Comparison of ENCODE assay signal across 8 mouse cellular contexts in the genomic region with DNA sequence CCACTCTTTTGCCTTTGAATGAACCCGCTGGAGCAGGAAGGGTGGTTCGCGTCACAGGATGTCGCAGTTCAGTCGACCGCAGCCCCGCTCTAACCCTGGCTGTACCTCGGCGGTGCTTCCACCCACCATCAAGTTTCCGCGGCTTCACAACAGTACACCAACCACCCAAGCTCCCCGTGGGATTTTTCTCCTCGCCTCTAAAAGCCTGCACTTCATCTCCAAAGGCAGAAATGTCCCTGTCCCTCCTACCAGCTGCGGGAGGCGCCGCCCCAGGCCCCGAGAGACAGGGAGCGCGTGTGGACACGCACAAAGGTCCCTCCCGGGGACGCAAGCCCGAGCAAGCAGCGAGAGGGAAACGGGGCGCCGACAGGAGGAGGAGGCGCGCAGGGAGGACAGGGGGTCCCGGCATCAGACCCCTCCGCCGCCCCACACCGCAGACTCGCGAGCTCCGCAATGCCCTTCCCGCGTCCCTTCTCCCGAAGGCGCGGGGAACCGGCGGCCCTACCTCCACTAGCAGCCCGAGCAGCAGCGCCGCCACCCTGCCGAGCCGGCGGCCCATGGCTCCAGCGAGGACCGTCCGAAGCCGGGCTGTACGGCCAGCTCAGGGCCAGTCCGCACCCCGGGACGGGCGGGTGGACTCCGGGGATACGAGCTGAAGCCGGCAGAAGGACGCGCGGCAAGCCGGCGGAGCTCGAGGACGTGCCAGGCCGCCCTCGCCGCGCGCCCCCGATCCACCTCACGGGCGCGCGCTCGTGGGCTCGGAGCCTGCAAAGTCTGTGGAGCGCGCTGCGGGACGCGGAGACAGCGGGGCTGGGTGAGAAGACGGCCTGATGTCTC. TPM values are rescaled to one million over a fixed set of nuclear protein-coding genes. Genes with fewer than 3 reads are reported as not detected.
DNase-seq lines count a peak whose midpoint lies in the region; ATAC-seq lines count a peak whose summit lies in the region.

A gene (minus strand): TSS at position 738 of the 837 bp plus-strand sequence.

- peak within 1 kb of the TSS; percentile 71 for H3K4me2 ChIP-seq in intestine, embryonic 16.5 days (ENCODE audit: low read depth, low read length)

- no peaks in the 10 kb centered on the region for H3K9me3 ChIP-seq in intestine, embryonic 16.5 days (ENCODE audit: control insufficient read depth, low read length)
- no peaks in the 10 kb centered on the region for H3K9me3 ChIP-seq in midbrain, embryonic 10.5 days (replicated peaks)

- WGBS in intestine, embryonic 16.5 days, result 0% methylated on average over 87 of the region's 87 CpGs
- under 1% methylated on average over 85 of the region's 87 CpGs for WGBS in midbrain, embryonic 10.5 days

- H3K4me3 ChIP-seq in intestine, embryonic 16.5 days (ENCODE audit: low read length), result peak within 1 kb of the TSS; percentile 96
- peak within 1 kb of the TSS; percentile 77 for H3K4me3 ChIP-seq in midbrain, embryonic 10.5 days

- H3K27ac ChIP-seq in intestine, embryonic 16.5 days (ENCODE audit: low read length), result peak within 1 kb of the TSS; percentile 92
- H3K27ac ChIP-seq in midbrain, embryonic 10.5 days (replicated peaks), result peak within 1 kb of the TSS; percentile 99

- H3K4me1 ChIP-seq in intestine, embryonic 16.5 days (ENCODE audit: control insufficient read depth, insufficient read depth, low read length), result 0 out of 2 replicates have a peak, but pooled peaks cover 4% of the 10 kb centered on the region
- peaks cover 21% of the 10 kb centered on the region for H3K4me1 ChIP-seq in midbrain, embryonic 10.5 days

- DNase-seq in adrenal gland, adult 2 months, result peak; percentile 84
- DNase-seq in embryo, embryonic 11.5 days (ENCODE audit: low read depth, low spot score), result peak; percentile 70
- DNase-seq in gastrocnemius, postnatal 4 days (ENCODE audit: low spot score in 2 of 2), result peak; percentile 44 to 72
- peak; percentile 79 to 85 for DNase-seq in left cerebral cortex, postnatal 36 days (ENCODE audit: low spot score in 2 of 2)
- peak; percentile 80 for DNase-seq in midbrain, embryonic 10.5 days (ENCODE audit: low spot score)
- DNase-seq in right cerebral cortex, postnatal 36 days (ENCODE audit: low spot score in 2 of 2), result peak; percentile 58 to 67
- DNase-seq in urinary bladder, postnatal 4 days (ENCODE audit: low spot score in 2 of 2), result peak; percentile 67

- H3K9ac ChIP-seq in intestine, embryonic 16.5 days (ENCODE audit: low read depth, low read length), result peak within 1 kb of the TSS; percentile 96

- peak; percentile 92 for ATAC-seq in intestine, embryonic 16.5 days

- intact Hi-C loops in left cerebral cortex, postnatal 36 days (cut with DNase I), result loop anchor here (5.0 kb wide), 1 partner anchor 122 kb away; a partner anchor contains a TSS

- no peaks in the 10 kb centered on the region for H3K27me3 ChIP-seq in intestine, embryonic 16.5 days (replicated peaks; ENCODE audit: control insufficient read depth, insufficient read depth, low read length)
- H3K27me3 ChIP-seq in midbrain, embryonic 10.5 days (ENCODE audit: low read depth, poor library complexity, severe bottlenecking), result no peaks in the 10 kb centered on the region

- no peaks in the 10 kb centered on the region for H3K36me3 ChIP-seq in intestine, embryonic 16.5 days (ENCODE audit: control insufficient read depth, insufficient read depth, low read length)
- H3K36me3 ChIP-seq in midbrain, embryonic 10.5 days, result 0 out of 2 replicates have a peak, but pooled peaks cover 6% of the 10 kb centered on the region

RNA-seq across cellular contexts. Expression of the gene that starts here (rescaled TPM):
- total RNA-seq in adrenal gland, adult 2 months (2021), result 10 to 100 TPM; 12.7 to 17.3 TPM
- polyA plus RNA-seq in adrenal gland, adult 2 months (2012; rRNA removed), result 8.5 and 10.6 TPM in 2 replicates
- 10 to 100 TPM; 15.4 to 16.2 TPM for total RNA-seq in gastrocnemius, postnatal 4 days (2021)
- polyA plus RNA-seq in intestine, embryonic 16.5 days (2015; fragmentation: Nextera tagmentation; extraction: Ambion mirVana), result 23.5 and 24.9 TPM in 2 replicates
- 100 to 1,000 TPM; 131 to 139 TPM for total RNA-seq in left cerebral cortex, postnatal 36 days (2021)
- polyA plus RNA-seq in midbrain, embryonic 10.5 days (2016; fragmentation: Nextera tagmentation; extraction: Ambion mirVana), result 61.6 and 72.9 TPM in 2 replicates

Comparison
In these comparisons a context has a peak if more than half of its experiments do, and no peak if none do; other contexts are left out.
1. Peak in every context shown above with its lines: DNase-seq, ATAC-seq, H3K4me3 ChIP-seq and H3K27ac ChIP-seq.
2. RNA of the gene that starts here (total RNA-seq): 131 to 139 TPM in left cerebral cortex, postnatal 36 days; 12.7 to 17.3 TPM in adrenal gland, adult 2 months and 15.4 to 16.2 TPM in gastrocnemius, postnatal 4 days; every median in the first group is over 4 times any median in the second.